In genomic region chr11:75835587-75836239, GRCm38 (mm10) we compare ENCODE assay signal across 16 mouse cellular contexts. TPM values are rescaled to one million over a fixed set of nuclear protein-coding genes. Genes with fewer than 3 reads are reported as not detected.
DNase-seq lines count a peak whose midpoint lies in the region; TF ChIP-seq lines count a peak whose summit lies in the region.
"Had no signal": no experiment of that assay in that cellular context is flagged by ENCODE, and none has a peak within 500 bp of the region (broad histone marks: within the 10 kb centered on the region; RNA-seq: fewer than 3 reads in every experiment).

No protein-coding gene starts in this region.

- H3K4me3 ChIP-seq in layer of hippocampus, adult 2 months: no peak overlapping the region
- H3K4me3 ChIP-seq: embryonic facial prominence, embryonic 12.5 days; heart, embryonic 15.5 days; hindbrain, embryonic 13.5 days; liver, embryonic 12.5 days; myocyte had no signal

- peak overlapping the region; percentile 79 for H3K27ac ChIP-seq in layer of hippocampus, adult 2 months
- H3K27ac ChIP-seq: embryonic facial prominence, embryonic 12.5 days; heart, embryonic 15.5 days; hindbrain, embryonic 13.5 days; liver, embryonic 12.5 days had no signal

- peak; percentile 25 for DNase-seq in right cerebral cortex, adult 18-20 months
- DNase-seq in right cerebral cortex, postnatal 25 days: no peak
- DNase-seq in CD4-positive helper T cell, adult 2 months (ENCODE audit: low read depth, low spot score): peak; percentile 78
- peak; percentile 52 to 64 for DNase-seq in CD8-positive naive resting alpha-beta T cell, adult 2 months (ENCODE audit: low read depth in 2 of 2, low spot score in 2 of 2)
- DNase-seq in layer of hippocampus, adult 2 months (ENCODE audit: low spot score in 2 of 2): peak; percentile 37 to 50
- DNase-seq in cerebellum, adult 11-12 months: no peak
- DNase-seq in cerebellum, adult 11 months: no peak
- DNase-seq: adrenal gland, postnatal 10 days; cerebellum, postnatal 25 days; kidney, adult 2 months had no signal

- TF ChIP-seq CTCF in layer of hippocampus, adult 2 months (conservative IDR thresholded peaks at IDR 0.05): no peak

RNA-seq across cellular contexts. Expression of gene Doc2b, which starts 39.9 kb away (rescaled TPM):
- total RNA-seq in layer of hippocampus, adult 2 months (2021): 10 to 100 TPM; 92.6 to 93.1 TPM
- total RNA-seq: megakaryocyte-erythroid progenitor cell, adult 5-6 weeks had no signal

Comparison
In these comparisons a context has a peak if more than half of its experiments do, and no peak if none do; other contexts are left out.
1. DNase-seq: peak in right cerebral cortex, adult 18-20 months (single experiment), CD4-positive helper T cell, adult 2 months (single experiment), CD8-positive naive resting alpha-beta T cell, adult 2 months (2 of 2) and layer of hippocampus, adult 2 months (2 of 2); none in right cerebral cortex, postnatal 25 days (single experiment), cerebellum, adult 11-12 months (single experiment) and cerebellum, adult 11 months (single experiment).